In genomic region chr1:153333296-153334121, GRCm38 (mm10) we compare ENCODE assay signal across 7 mouse cellular contexts. TPM values are rescaled to one million over a fixed set of nuclear protein-coding genes. Genes with fewer than 3 reads are reported as not detected.
DNase-seq lines count a peak whose midpoint lies in the region; ATAC-seq and TF ChIP-seq lines count a peak whose summit lies in the region.

No protein-coding gene starts in this region.

- in situ Hi-C loops in ES-E14 (cut with MboI; ENCODE audit: low sequenced_read_pairs in 2 of 2, unreplicated experiment in 2 of 2): no loop called here

- 3% methylated on average over 22 of the region's 22 CpGs for WGBS in liver, embryonic 12.5 days (ENCODE audit: insufficient replicate concordance)
- WGBS in neural tube, embryonic 15.5 days: 5% methylated on average over 22 of the region's 22 CpGs

- H3K27me3 ChIP-seq in liver, embryonic 12.5 days (replicated peaks): peaks cover 5% of the 10 kb centered on the region; the same call in 1 of the 2 replicates
- no peaks in the 10 kb centered on the region for H3K27me3 ChIP-seq in neural tube, embryonic 15.5 days (replicated peaks)

- peak overlapping the region; percentile 27; the same call in 1 of the 2 replicates for H3K27ac ChIP-seq in ES-E14 (ENCODE audit: insufficient read depth, low read depth, low read length, poor library complexity, severe bottlenecking)
- H3K27ac ChIP-seq in liver, embryonic 12.5 days: peak overlapping the region; percentile 73
- peak overlapping the region; percentile 89 for H3K27ac ChIP-seq in neural tube, embryonic 15.5 days (replicated peaks)

- peaks cover 6 to 8% of the 10 kb centered on the region in 2 experiments; a peak in 3 of 4 replicates for H3K4me1 ChIP-seq in ES-E14 (ENCODE audit: control insufficient read depth in 2 of 2, insufficient read depth in 2 of 2, low read length in 2 of 2, poor library complexity in 1 of 2)
- peaks cover 40% of the 10 kb centered on the region for H3K4me1 ChIP-seq in liver, embryonic 12.5 days
- H3K4me1 ChIP-seq in neural tube, embryonic 15.5 days: peaks cover 36% of the 10 kb centered on the region

- no peaks in the 10 kb centered on the region for H3K36me3 ChIP-seq in ES-E14 (ENCODE audit: control insufficient read depth, insufficient read depth, low read length, poor library complexity, severe bottlenecking)
- no peaks in the 10 kb centered on the region for H3K36me3 ChIP-seq in liver, embryonic 12.5 days
- H3K36me3 ChIP-seq in neural tube, embryonic 15.5 days: no peaks in the 10 kb centered on the region

- H3K9ac ChIP-seq in ES-E14 (ENCODE audit: insufficient read depth, low read depth, low read length, poor library complexity, severe bottlenecking): peak overlapping the region; percentile 76
- H3K9ac ChIP-seq in liver, embryonic 12.5 days: peak overlapping the region; percentile 83
- H3K9ac ChIP-seq in neural tube, embryonic 15.5 days (replicated peaks): peak overlapping the region; percentile 92

- intact Hi-C loops in gastrocnemius, postnatal 14 days (cut with DNase I; ENCODE audit: low total_unique reads): no loop called here

- H3K4me2 ChIP-seq in liver, embryonic 12.5 days: peak overlapping the region; percentile 99
- H3K4me2 ChIP-seq in neural tube, embryonic 15.5 days: peak overlapping the region; percentile 77

- no peaks in the 10 kb centered on the region for H3K9me3 ChIP-seq in ES-E14 (ENCODE audit: control insufficient read depth, insufficient read depth, low read depth, low read length)
- no peaks in the 10 kb centered on the region for H3K9me3 ChIP-seq in liver, embryonic 12.5 days (replicated peaks)
- no peaks in the 10 kb centered on the region for H3K9me3 ChIP-seq in neural tube, embryonic 15.5 days (replicated peaks)

- peak overlapping the region; percentile 71 to 91 for H3K4me3 ChIP-seq in ES-E14 (ENCODE audit: insufficient read depth in 1 of 2, low read depth in 1 of 2, low read length in 2 of 2, poor library complexity in 1 of 2, severe bottlenecking in 1 of 2)
- peak overlapping the region; percentile 81 for H3K4me3 ChIP-seq in liver, embryonic 12.5 days
- H3K4me3 ChIP-seq in neural tube, embryonic 15.5 days (replicated peaks): peak overlapping the region; percentile 82

- ATAC-seq in inflammation-experienced regulatory T-cells, adult 6 months: peak; percentile 47
- ATAC-seq in liver, embryonic 12.5 days: peak; percentile 58
- ATAC-seq in neural tube, embryonic 15.5 days (ENCODE audit: low FRiP score): peak; percentile 57

- peak; percentile 24 to 27 for DNase-seq in B cell, adult 2 months
- no peak for DNase-seq in ES-E14 (ENCODE audit: low read depth, low spot score)
- DNase-seq in cerebellum, adult 9-11 months: peak; percentile 36
- peak; percentile 61 for DNase-seq in gastrocnemius, postnatal 14 days

TF ChIP-seq in ES-E14, 5 proteins besides CTCF, POLR2A, EP300 and RAD21:
- no peak for TF ChIP-seq CHD2 (IDR thresholded peaks at IDR 0.05; ENCODE audit: low read depth, low read length)
- TF ChIP-seq HCFC1 (IDR thresholded peaks at IDR 0.05; ENCODE audit: borderline replicate concordance, insufficient read depth, low read length): peak; percentile 44; the same call in 1 of the 2 replicates
- TF ChIP-seq ZC3H11A (IDR thresholded peaks at IDR 0.05; ENCODE audit: borderline replicate concordance, low read depth, low read length): no peak
- peak; percentile 72 for TF ChIP-seq MAFK (IDR thresholded peaks at IDR 0.05; ENCODE audit: insufficient read depth, low read depth, low read length)
TF ChIP-seq in ES-E14: peak in this region for 2.

RNA-seq across cellular contexts. Expression of gene Lamc1, which starts 0.9 kb away (rescaled TPM):
- total RNA-seq in ES-E14 (2012; rRNA removed): 313 and 410 TPM in 2 replicates
- 100 to 1,000 TPM; 217 to 268 TPM for total RNA-seq in gastrocnemius, postnatal 14 days (2021)
- polyA plus RNA-seq in inflammation-experienced regulatory T-cells, adult 6 months (2017; shearing (Covaris generic)): 10 to 100 TPM in 1 of 3 experiments, 1 to 10 TPM in 2; 6.2 to 11.7 (median 8.9) TPM
- 14.8 and 15.7 TPM in 2 replicates for polyA plus RNA-seq in liver, embryonic 12.5 days (2016; fragmentation: Nextera tagmentation; extraction: Ambion mirVana)
- 17.1 and 22.8 TPM in 2 replicates for polyA plus RNA-seq in neural tube, embryonic 15.5 days (2015; fragmentation: Nextera tagmentation; extraction: Ambion mirVana)

Comparison
In these comparisons a context has a peak if more than half of its experiments do, and no peak if none do; other contexts are left out.
1. H3K27ac ChIP-seq: peak in every context shown above with its lines; median percentile 89 in neural tube, embryonic 15.5 days; 73 in liver, embryonic 12.5 days; 27 in ES-E14.